Mouse (Mus musculus): Measurements from ENCODE around the gene Ext2. TPM values are rescaled to one million over a fixed set of nuclear protein-coding genes. Genes with fewer than 3 reads are reported as not detected.

The Ext2 gene
- total RNA-seq, 2 experiments from 2014 or later, result 40.4 to 44.1 TPM

GRCm38 (mm10) chr2:93746620-93747019 lies 75.7 kb downstream of the Ext2 start:
- DNase-seq, result no peak
- intact Hi-C loops (cut with DNase I), result no loop called here

GRCm38 (mm10) chr2:93746162-93746561 lies 76.2 kb downstream of the Ext2 start:
- no peak for DNase-seq
- intact Hi-C loops (cut with DNase I), result no loop called here

- no peak for DNase-seq
- intact Hi-C loops (cut with DNase I), result no loop called here
These were observed 76.6 kb downstream of the Ext2 start for GRCm38 (mm10) chr2:93745741-93746140.

- intact Hi-C loops (cut with DNase I), result no loop called here
- no peak for DNase-seq
These were observed 77.8 kb downstream of the Ext2 start for GRCm38 (mm10) chr2:93744346-93745229.

- intact Hi-C loops (cut with DNase I), result no loop called here
- no peak for DNase-seq
These were observed 80.7 kb downstream of the Ext2 start for GRCm38 (mm10) chr2:93741700-93742099.

GRCm38 (mm10) chr2:93739044-93739569 lies 83.3 kb downstream of the Ext2 start:
- no peak for DNase-seq
- intact Hi-C loops (cut with DNase I), result no loop called here

GRCm38 (mm10) chr2:93737146-93737545 lies 85.2 kb downstream of the Ext2 start:
- intact Hi-C loops (cut with DNase I), result no loop called here
- DNase-seq, result no peak

- DNase-seq, result no peak
These were observed 89.7 kb downstream of the Ext2 start for GRCm38 (mm10) chr2:93732658-93733057.

GRCm38 (mm10) chr2:93729585-93729984 lies 92.8 kb downstream of the Ext2 start:
- intact Hi-C loops (cut with DNase I), result no loop called here
- no peak for DNase-seq

More at GRCm38 (mm10) chr2:93732658-93733057, 89.7 kb downstream of the Ext2 start:
- intact Hi-C loops (cut with DNase I), result no loop called here

- intact Hi-C loops (cut with DNase I), result no loop called here
- no peak for DNase-seq
These were observed 99.1 kb downstream of the Ext2 start for GRCm38 (mm10) chr2:93723138-93723744.

GRCm38 (mm10) chr2:93720956-93721355 lies 101.4 kb downstream of the Ext2 start:
- DNase-seq, result no peak
- intact Hi-C loops (cut with DNase I), result no loop called here

- intact Hi-C loops (cut with DNase I), result no loop called here
- no peak for DNase-seq
These were observed 102.3 kb downstream of the Ext2 start for GRCm38 (mm10) chr2:93719792-93720675.

GRCm38 (mm10) chr2:93713267-93713666 lies 109.1 kb downstream of the Ext2 start:
- intact Hi-C loops (cut with DNase I), result no loop called here
- DNase-seq, result no peak

GRCm38 (mm10) chr2:93711460-93711859 lies 110.9 kb downstream of the Ext2 start:
- intact Hi-C loops (cut with DNase I), result no loop called here
- no peak for DNase-seq

GRCm38 (mm10) chr2:93709696-93710095 lies 112.7 kb downstream of the Ext2 start:
- intact Hi-C loops (cut with DNase I), result no loop called here
- no peak for DNase-seq

GRCm38 (mm10) chr2:93709241-93709640 lies 113.1 kb downstream of the Ext2 start:
- intact Hi-C loops (cut with DNase I), result no loop called here

GRCm38 (mm10) chr2:93706825-93707224 lies 115.5 kb downstream of the Ext2 start:
- intact Hi-C loops (cut with DNase I), result no loop called here
- no peak for DNase-seq

More at GRCm38 (mm10) chr2:93709241-93709640, 113.1 kb downstream of the Ext2 start:
- DNase-seq, result no peak

GRCm38 (mm10) chr2:93706407-93706806 lies 116.0 kb downstream of the Ext2 start:
- intact Hi-C loops (cut with DNase I), result no loop called here
- no peak for DNase-seq

GRCm38 (mm10) chr2:93704195-93704594 lies 118.2 kb downstream of the Ext2 start:
- DNase-seq, result no peak
- intact Hi-C loops (cut with DNase I), result loop anchor here (5.0 kb wide), 1 partner anchor 78 kb away; no protein-coding TSS in a partner anchor

All from heart, postnatal 36 days (tissue).